Mouse (Mus musculus) heart, embryonic 12.5 days (tissue): ENCODE measurements at regions not wholly inside any gene's neighbourhood (a gene's known extent, or its start where the extent isn't known, plus 50 kb on each side); places are given as distances from the start of the nearest gene placed in this dataset.

Experiments used
- ATAC-seq: fragments of 200-750 bp; cut with Nextera tagmentation; 2 replicates; pipeline ENCODE4 v1.8.0; 2017; ENCODE audit warnings: moderate TSS enrichment, moderate library complexity; ENCODE audit not compliant: insufficient number of reproducible peaks, low FRiP score
- H3K27ac ChIP-seq: fragments of 300-500 bp; sonication (generic); 2 replicates; pipeline ENCODE4 v1.5.1; 2016; ENCODE audit warnings: mild to moderate bottlenecking, moderate library complexity; ENCODE audit not compliant: poor library complexity, severe bottlenecking
- H3K27me3 ChIP-seq: fragments of 300-500 bp; sonication (generic); replicated peaks from 2 replicates; pipeline ENCODE4 v1.6.1; 2016; ENCODE audit warnings: mild to moderate bottlenecking, moderate library complexity
- H3K36me3 ChIP-seq: fragments of 300-500 bp; sonication (generic); 2 replicates; pipeline ENCODE4 v1.6.1; 2016; ENCODE audit warnings: mild to moderate bottlenecking, moderate library complexity
- H3K4me1 ChIP-seq: fragments of 300-500 bp; sonication (generic); replicated peaks from 2 replicates; pipeline ENCODE4 v1.6.1; 2016; ENCODE audit warnings: mild to moderate bottlenecking
- H3K4me2 ChIP-seq: fragments of 300-500 bp; sonication (generic); 2 replicates; pipeline ENCODE4 v1.6.1; 2016; ENCODE audit warnings: mild to moderate bottlenecking, moderate library complexity
- H3K4me3 ChIP-seq: fragments of 300-500 bp; sonication (generic); 2 replicates; pipeline ENCODE4 v1.5.1; 2016; ENCODE audit warnings: mild to moderate bottlenecking
- H3K9ac ChIP-seq: fragments of 300-500 bp; sonication (generic); 2 replicates; pipeline ENCODE4 v1.6.1; 2016; ENCODE audit warnings: mild to moderate bottlenecking, moderate library complexity
- H3K9me3 ChIP-seq: fragments of 300-500 bp; sonication (generic); replicated peaks from 2 replicates; pipeline ENCODE4 v1.6.1; 2016; ENCODE audit warnings: mild to moderate bottlenecking, moderate library complexity
- WGBS: fragments of 180-500 bp; shearing (Covaris S2); methylation state at CpG from one replicate; pipeline ENCODE4 v1.1.7; 2016; 5-methylcytosine and 5-hydroxymethylcytosine counted together

GRCm38 (mm10) chr5:46791051-46791450 lies 933.6 kb upstream of the Lcorl start:
- H3K4me1 ChIP-seq, result peaks cover 9% of the 10 kb centered on the region; the same call in 1 of the 2 replicates
- no peak overlapping the region for H3K9ac ChIP-seq
- H3K4me2 ChIP-seq, result no peak overlapping the region
- peak overlapping the region; percentile 78; the same call in 1 of the 2 replicates for H3K27ac ChIP-seq
- no peaks in the 10 kb centered on the region for H3K27me3 ChIP-seq
- H3K9me3 ChIP-seq, result no peaks in the 10 kb centered on the region
- H3K36me3 ChIP-seq, result no peaks in the 10 kb centered on the region
- WGBS, result 35% methylated on average over 3 of the region's 3 CpGs
- no peak overlapping the region for H3K4me3 ChIP-seq
- no peak for ATAC-seq

DNA sequence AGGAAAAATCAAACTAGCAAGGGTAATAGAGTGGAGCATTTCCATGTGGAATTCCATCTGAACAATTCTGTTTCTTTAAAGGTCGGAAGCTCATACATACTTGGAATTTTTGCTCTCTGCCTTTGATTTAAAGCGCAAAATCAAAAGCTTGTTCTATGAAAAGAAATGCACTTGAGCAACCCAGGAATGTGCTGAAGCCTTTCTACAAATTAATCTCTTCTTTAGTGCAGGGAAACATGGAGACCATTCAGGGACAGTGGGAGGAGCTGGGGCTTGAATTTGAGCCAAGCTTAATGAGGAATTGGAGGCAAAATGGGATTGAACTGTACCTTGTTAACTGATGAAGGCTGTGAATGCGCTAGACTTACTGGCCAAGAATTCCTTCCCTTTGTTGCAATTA lies 933.1 kb upstream of the Lcorl start:
- 44% methylated on average over 3 of the region's 3 CpGs for WGBS
- no peak overlapping the region for H3K4me2 ChIP-seq
- no peak overlapping the region for H3K27ac ChIP-seq
- no peak for ATAC-seq
- H3K9ac ChIP-seq, result no peak overlapping the region
- peaks cover 9% of the 10 kb centered on the region; the same call in 1 of the 2 replicates for H3K4me1 ChIP-seq
- H3K36me3 ChIP-seq, result no peaks in the 10 kb centered on the region
- no peaks in the 10 kb centered on the region for H3K9me3 ChIP-seq
- no peak overlapping the region for H3K4me3 ChIP-seq
- H3K27me3 ChIP-seq, result no peaks in the 10 kb centered on the region

- H3K4me1 ChIP-seq, result peaks cover 5% of the 10 kb centered on the region; the same call in 1 of the 2 replicates
- H3K4me2 ChIP-seq, result no peak overlapping the region
- no peaks in the 10 kb centered on the region for H3K9me3 ChIP-seq
- H3K27me3 ChIP-seq, result no peaks in the 10 kb centered on the region
- no peak overlapping the region for H3K4me3 ChIP-seq
- WGBS, result 73% methylated on average over 3 of the region's 3 CpGs
- H3K36me3 ChIP-seq, result no peaks in the 10 kb centered on the region
- H3K9ac ChIP-seq, result no peak overlapping the region
- H3K27ac ChIP-seq, result no peak overlapping the region
- no peak for ATAC-seq
These were observed 929.7 kb upstream of the Lcorl start for GRCm38 (mm10) chr5:46787079-46787478.

- Histone ChIP-seq H3K4me3 (no peak overlapping the region), H3K36me3 (no peaks in the 10 kb centered on the region), H3K4me2 (no peak overlapping the region), H3K9ac (no peak overlapping the region), H3K27ac (no peak overlapping the region), H3K4me1 (peaks cover 4% of the 10 kb centered on the region; the same call in 1 of the 2 replicates), H3K27me3 (no peaks in the 10 kb centered on the region), H3K9me3 (no peaks in the 10 kb centered on the region)
- ATAC-seq, result no peak
- WGBS, result 71% methylated on average over 5 of the region's 5 CpGs
These were observed 898.7 kb upstream of the Lcorl start for GRCm38 (mm10) chr5:46756094-46756493.

DNA sequence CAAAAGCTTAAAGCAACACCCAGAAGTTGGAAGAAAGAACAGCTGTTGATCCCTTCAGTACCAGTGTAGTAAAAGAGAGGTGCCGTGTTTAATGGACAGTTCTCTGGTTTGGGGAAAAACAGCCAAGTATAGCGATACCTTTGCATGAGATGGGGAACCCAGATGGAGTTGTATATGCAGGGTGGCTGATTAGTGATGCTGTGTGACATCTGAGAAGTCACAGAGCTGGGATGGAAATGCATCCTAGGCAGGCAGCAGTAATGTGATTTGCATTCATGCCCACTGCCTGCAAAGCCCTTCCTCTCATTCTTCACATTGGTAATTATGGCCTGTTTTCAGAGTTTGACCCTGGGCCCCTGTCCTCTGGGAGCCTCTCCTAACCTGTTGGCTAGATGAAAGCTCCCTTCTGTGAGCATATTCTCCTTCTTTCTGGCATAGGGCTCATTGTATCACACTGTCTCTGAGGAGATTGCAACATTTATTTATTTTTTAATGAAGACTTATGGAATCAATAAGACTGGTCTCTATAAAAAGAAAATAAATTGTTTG lies 882.7 kb upstream of the Lcorl start:
- 90% methylated on average over 2 of the region's 2 CpGs for WGBS
- H3K4me3 ChIP-seq, result no peak overlapping the region
- no peak for ATAC-seq

DNA sequence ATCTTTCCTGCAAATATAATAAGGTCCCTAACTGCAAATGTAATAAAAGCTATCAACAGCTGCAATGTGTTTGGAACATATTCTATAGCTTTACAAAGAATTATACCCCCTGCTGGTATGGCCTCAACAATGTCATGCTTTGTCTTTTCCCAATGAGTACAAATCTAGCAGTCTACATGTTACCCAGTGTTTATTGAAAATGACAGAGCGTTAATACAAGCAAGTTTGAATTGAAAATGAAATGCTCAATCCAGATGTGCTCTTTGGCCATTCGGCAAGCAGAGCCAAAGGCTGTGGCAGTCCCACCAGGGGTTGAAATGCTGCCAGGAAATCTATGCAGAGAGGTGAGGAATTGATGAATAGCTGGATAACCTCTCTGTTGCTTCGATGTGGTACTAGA lies 875.1 kb upstream of the Lcorl start:
- H3K27me3 ChIP-seq, result no peaks in the 10 kb centered on the region
- ATAC-seq, result no peak
- no peaks in the 10 kb centered on the region for H3K9me3 ChIP-seq
- 78% methylated on average over 3 of the region's 3 CpGs for WGBS
- H3K4me1 ChIP-seq, result no peaks in the 10 kb centered on the region
- no peaks in the 10 kb centered on the region for H3K36me3 ChIP-seq
- no peak overlapping the region for H3K4me3 ChIP-seq
- no peak overlapping the region for H3K9ac ChIP-seq
- H3K4me2 ChIP-seq, result no peak overlapping the region
- H3K27ac ChIP-seq, result no peak overlapping the region

More for the DNA sequence above, 882.7 kb upstream of the Lcorl start:
- H3K27ac ChIP-seq, result no peak overlapping the region
- no peak overlapping the region for H3K4me2 ChIP-seq
- no peaks in the 10 kb centered on the region for H3K36me3 ChIP-seq
- no peak overlapping the region for H3K9ac ChIP-seq
- no peaks in the 10 kb centered on the region for H3K27me3 ChIP-seq
- no peaks in the 10 kb centered on the region for H3K4me1 ChIP-seq
- H3K9me3 ChIP-seq, result no peaks in the 10 kb centered on the region

- 77% methylated on average over 5 of the region's 5 CpGs for WGBS
- Histone ChIP-seq H3K27ac (no peak overlapping the region), H3K4me2 (no peak overlapping the region), H3K27me3 (no peaks in the 10 kb centered on the region), H3K9ac (no peak overlapping the region), H3K9me3 (no peaks in the 10 kb centered on the region), H3K4me3 (no peak overlapping the region), H3K36me3 (no peaks in the 10 kb centered on the region), H3K4me1 (no peaks in the 10 kb centered on the region)
- ATAC-seq, result no peak
These were observed 874.6 kb upstream of the Lcorl start for GRCm38 (mm10) chr5:46732025-46732424.

GRCm38 (mm10) chr5:46731297-46731696 lies 873.9 kb upstream of the Lcorl start:
- H3K9ac ChIP-seq, result no peak overlapping the region
- 82% methylated on average over 3 of the region's 3 CpGs for WGBS
- no peak overlapping the region for H3K4me3 ChIP-seq
- H3K36me3 ChIP-seq, result no peaks in the 10 kb centered on the region
- no peaks in the 10 kb centered on the region for H3K4me1 ChIP-seq
- H3K27me3 ChIP-seq, result no peaks in the 10 kb centered on the region
- ATAC-seq, result no peak
- H3K9me3 ChIP-seq, result no peaks in the 10 kb centered on the region
- no peak overlapping the region for H3K27ac ChIP-seq
- no peak overlapping the region for H3K4me2 ChIP-seq

DNA sequence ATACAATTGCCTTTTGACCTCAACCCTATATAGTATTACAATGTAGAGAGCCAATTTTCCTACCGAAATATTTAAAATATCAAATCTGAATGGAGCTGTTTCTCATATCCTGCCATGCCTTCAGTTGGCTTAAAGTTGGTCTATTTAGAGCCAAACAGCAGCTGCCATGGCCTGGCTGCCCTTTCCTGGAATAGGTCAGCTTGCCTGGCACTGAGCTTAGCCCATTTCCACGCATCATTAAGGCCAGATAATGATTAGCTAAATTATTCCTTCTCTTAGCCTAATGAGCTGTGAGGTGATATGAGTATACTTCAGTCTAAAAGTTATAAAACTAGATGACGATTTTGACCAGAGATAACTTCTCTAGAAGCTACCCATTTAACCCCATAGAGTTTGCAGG lies 852.2 kb upstream of the Lcorl start:
- H3K4me1 ChIP-seq, result no peaks in the 10 kb centered on the region
- no peaks in the 10 kb centered on the region for H3K9me3 ChIP-seq
- no peak overlapping the region for H3K9ac ChIP-seq
- 74% methylated on average over 3 of the region's 3 CpGs for WGBS
- H3K4me2 ChIP-seq, result no peak overlapping the region
- no peak for ATAC-seq
- no peaks in the 10 kb centered on the region for H3K36me3 ChIP-seq
- no peak overlapping the region for H3K27ac ChIP-seq
- H3K27me3 ChIP-seq, result no peaks in the 10 kb centered on the region
- no peak overlapping the region for H3K4me3 ChIP-seq

DNA sequence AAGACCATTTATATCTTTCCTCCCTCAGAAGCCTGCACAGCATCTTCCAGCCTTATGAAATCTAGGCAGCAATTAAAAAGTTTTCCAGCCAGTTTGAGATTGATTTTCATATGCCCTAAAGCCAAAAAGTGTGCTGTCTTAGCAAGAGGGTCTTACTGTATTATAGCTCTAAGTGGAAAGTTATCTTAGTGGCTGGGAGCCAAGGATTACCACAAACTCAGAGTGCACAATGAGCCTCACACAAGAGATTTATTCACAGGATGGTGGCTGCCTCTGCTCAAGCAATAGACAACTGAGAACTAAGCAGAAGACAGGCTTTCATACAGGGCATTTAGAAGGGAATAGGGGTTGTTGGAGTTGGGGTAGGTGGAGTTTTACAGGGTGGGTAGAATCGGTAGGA lies 850.4 kb upstream of the Lcorl start:
- no peaks in the 10 kb centered on the region for H3K9me3 ChIP-seq
- WGBS, result 75% methylated on average over 1 of the region's 1 CpGs
- no peak overlapping the region for H3K4me3 ChIP-seq
- no peak overlapping the region for H3K27ac ChIP-seq
- no peaks in the 10 kb centered on the region for H3K27me3 ChIP-seq
- H3K4me2 ChIP-seq, result no peak overlapping the region
- ATAC-seq, result no peak
- H3K9ac ChIP-seq, result no peak overlapping the region
- no peaks in the 10 kb centered on the region for H3K36me3 ChIP-seq
- no peaks in the 10 kb centered on the region for H3K4me1 ChIP-seq

DNA sequence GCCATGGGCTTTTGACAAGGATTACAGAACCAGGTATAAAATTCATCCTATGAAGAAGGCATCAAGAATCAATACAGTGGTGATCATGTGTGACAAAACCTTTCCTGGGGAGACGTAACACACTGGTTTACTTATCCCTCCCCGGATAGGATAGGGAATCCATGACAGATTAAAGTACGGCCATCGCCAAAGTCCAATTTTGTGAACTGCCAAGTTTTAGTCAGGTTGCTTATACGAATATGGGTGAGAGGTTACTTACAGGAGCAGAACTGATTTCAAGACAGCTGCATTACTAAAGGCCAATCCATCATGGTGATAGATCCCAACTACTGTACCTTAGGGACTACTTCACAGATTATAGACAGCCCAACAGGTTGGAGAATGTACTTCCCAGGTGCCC lies 849.6 kb upstream of the Lcorl start:
- Histone ChIP-seq H3K9me3 (no peaks in the 10 kb centered on the region), H3K9ac (no peak overlapping the region), H3K4me3 (no peak overlapping the region), H3K27ac (no peak overlapping the region), H3K4me2 (no peak overlapping the region), H3K4me1 (no peaks in the 10 kb centered on the region), H3K36me3 (no peaks in the 10 kb centered on the region), H3K27me3 (no peaks in the 10 kb centered on the region)
- no peak for ATAC-seq
- WGBS, result 85% methylated on average over 5 of the region's 5 CpGs

GRCm38 (mm10) chr5:46678007-46678406 lies 820.6 kb upstream of the Lcorl start:
- no peaks in the 10 kb centered on the region for H3K9me3 ChIP-seq
- no peak overlapping the region for H3K4me3 ChIP-seq
- no peak for ATAC-seq
- no peaks in the 10 kb centered on the region for H3K27me3 ChIP-seq
- no peak overlapping the region for H3K4me2 ChIP-seq
- H3K9ac ChIP-seq, result no peak overlapping the region
- no peaks in the 10 kb centered on the region for H3K36me3 ChIP-seq
- H3K27ac ChIP-seq, result no peak overlapping the region
- H3K4me1 ChIP-seq, result no peaks in the 10 kb centered on the region
